Mouse (Mus musculus) E14TG2a.4 (cell line): ENCODE measurements around the gene Stk4.

Experiments
- CTCF ChIP-seq: conservative IDR thresholded peaks from 2 replicates; pipeline ENCODE4 v1.5.1; 2014; ENCODE audit warnings: low read length
- NANOG ChIP-seq: IDR thresholded peaks from 2 replicates; pipeline ENCODE4 v1.6.1; 2014; ENCODE audit warnings: borderline replicate concordance, low read length, mixed read lengths
- POU5F1 ChIP-seq: IDR thresholded peaks from 2 replicates; pipeline ENCODE4 v1.6.1; 2014; ENCODE audit warnings: low read length, borderline replicate concordance

- TF ChIP-seq CTCF: no peak
- TF ChIP-seq NANOG: no peak
- no peak for TF ChIP-seq POU5F1
Measured at GRCm38 (mm10) chr2:164070765-164071436, 779 bp downstream of the Stk4 start, which contains the start of gene Tomm34.
